Mouse (Mus musculus): ENCODE data around the gene Gm2115. TPM values are rescaled to one million over a fixed set of nuclear protein-coding genes. Genes with fewer than 3 reads are reported as not detected.

Gm2115 gene
- 10 to 100 TPM; 81.9 to 98.1 TPM for total RNA-seq (2021)

DNA sequence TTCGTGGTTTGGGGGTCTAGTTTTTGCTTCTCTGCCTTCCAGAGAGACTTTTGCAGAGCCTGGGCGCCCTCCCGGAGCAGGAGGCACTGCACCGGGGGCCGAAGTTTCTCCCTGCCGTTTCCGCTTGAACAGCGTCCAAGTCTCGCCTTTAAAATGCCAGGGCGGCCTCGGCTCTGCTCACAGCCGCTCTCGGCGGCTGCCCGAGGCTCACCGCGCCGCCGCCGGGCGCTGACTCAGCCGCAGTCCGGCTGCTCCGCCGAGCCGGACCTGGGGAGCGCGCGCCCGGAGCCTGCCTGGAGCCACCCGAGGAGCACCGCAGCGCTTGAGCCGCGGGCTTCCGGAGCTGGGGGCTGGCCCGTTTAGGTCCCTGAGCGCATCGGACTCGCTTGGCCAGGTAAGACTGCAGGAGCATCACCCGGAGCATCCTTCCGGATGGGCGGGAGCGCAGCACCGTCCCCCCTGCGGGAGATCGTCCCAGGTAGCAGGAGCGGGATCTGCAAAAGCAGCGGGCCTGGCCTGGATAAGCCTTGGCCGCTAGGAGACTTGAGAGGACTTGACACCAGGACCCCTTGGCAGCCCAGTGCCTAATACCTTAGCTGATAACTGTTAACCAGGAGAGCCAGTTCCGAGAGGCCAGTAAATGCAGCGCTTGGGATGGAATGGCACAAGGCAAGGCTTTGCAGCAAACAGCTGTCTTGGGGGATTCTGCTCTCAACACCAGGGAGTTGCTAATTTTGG, at the start of gene Gm2115:
Gene Gm2115, plus strand, starts transcription at position 159 of the 738 bp plus-strand sequence.
- peak; percentile 43 to 54 for DNase-seq (ENCODE audit: extremely low spot score in 1 of 2, low spot score in 1 of 2)

DNA sequence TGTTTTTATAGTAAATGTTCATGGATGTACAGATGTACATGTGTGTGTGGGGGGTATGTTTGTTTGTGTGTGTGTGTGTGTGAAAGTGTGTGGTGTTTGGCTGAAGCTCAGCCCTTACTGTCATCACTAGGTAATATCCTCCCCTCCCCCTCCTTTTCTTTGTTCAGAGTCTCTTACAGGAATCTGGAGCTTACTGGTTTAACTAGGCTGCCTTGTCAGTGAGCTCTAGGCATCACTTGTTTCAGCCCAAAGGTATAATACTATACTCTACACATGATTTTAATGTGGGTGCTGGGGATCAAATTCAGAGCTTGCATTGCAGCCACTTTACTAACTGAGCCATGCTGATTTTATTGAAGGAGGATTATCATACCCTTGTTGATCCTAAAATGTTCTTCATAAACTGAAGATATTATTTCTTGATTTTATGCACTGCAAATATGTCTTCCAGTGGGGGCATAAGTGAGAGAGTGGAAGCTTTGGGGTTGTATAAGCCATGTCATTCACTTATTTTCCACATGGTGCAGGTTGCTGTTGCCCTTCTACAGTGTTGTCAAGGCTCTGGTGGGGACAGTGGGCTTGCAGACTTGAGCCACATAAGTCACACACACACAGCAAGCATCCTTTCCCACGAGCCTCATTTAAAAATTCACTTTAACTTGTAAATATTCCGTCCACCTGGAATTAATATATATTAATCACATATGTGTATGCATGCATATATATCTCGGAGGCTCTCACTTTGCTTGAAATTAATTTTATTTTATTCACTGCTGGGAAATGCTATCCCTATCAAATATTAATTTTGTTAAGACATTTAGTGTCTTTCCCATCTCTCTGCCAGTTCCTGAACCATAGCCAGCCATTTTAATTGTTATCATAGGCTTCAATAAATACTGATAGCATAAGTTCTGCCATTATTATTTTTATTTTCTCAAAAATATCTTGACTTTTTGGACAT, 45.0 kb upstream of the Gm2115 start:
- no peak for DNase-seq (ENCODE audit: extremely low spot score in 1 of 2, low spot score in 1 of 2)

DNA sequence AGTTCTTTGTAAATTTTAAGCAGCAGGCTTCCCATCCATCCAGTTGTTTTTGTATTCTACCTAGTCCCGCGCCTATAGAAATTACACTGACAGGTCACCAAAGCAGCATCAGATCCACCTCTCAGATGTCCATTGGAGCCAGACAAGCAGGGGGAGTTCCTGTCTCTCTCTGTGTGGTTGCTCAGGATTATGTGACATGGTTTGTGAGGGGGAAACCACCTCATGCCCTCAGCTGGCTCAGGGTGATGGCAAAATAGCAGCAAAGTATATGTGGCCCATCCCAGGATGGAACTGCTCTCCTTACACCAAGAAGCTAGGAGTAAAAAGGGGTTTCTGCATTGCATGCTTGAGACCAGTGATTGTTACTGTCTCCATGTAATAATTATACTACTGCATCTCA, 42.3 kb upstream of the Gm2115 start:
- no peak for DNase-seq (ENCODE audit: extremely low spot score in 1 of 2, low spot score in 1 of 2)

GRCm38 (mm10) chr7:84503163-84503562, 25.6 kb upstream of the Gm2115 start:
- no peak for DNase-seq (ENCODE audit: extremely low spot score in 1 of 2, low spot score in 1 of 2)

DNA sequence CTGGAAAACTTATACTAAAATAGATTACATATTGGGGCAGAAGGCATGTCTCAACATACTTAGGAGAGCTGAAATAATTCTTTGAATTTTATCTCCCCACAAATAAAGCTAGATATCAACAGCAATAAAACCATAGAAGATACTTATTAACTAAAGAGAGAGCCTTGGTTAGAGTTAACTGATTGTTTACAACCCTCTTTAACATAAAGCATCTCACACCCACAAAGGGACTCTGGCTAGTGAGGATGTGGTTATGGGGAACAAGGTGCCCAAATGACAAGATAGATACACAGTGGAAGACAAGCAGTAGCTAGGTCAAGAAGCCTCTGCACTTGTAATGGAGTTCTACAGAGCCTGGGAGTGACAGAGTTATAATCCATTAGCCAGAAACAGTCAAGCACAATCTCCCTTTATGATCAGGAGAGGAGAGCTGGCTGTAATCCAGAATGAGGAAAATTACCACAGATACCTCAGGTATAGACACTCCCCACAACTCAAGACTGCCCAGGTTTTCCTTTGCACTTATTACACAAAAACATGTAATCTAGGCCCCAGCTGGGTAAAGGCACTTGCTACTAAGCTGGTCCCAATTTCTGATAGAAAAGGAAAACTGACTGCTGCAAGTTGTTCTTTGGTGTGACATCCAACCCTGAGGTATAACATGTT, 10.1 kb upstream of the Gm2115 start:
- DNase-seq (ENCODE audit: extremely low spot score in 1 of 2, low spot score in 1 of 2), result no peak

GRCm38 (mm10) chr7:84521329-84521728, 7.4 kb upstream of the Gm2115 start:
- DNase-seq (ENCODE audit: extremely low spot score in 1 of 2, low spot score in 1 of 2), result no peak

DNA sequence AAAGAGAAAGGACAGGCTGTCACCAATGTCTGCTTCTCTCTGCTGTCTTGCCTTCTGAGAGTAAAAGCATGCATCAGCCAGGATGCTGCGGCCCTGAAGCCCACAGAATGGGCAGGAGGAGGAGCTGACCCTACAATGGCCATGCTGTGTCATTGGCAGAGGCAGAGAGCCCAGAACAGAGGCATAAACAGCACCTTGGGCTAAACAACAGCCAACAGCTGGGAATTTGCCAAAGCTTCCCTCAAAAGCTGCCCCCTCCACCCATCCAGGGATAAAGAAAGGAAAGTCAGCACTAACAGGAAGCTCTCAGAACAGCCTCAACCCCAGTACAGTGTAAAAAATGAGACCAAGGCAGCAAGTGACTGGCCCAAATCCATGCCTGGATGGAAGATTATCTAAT, 6.3 kb upstream of the Gm2115 start:
- DNase-seq (ENCODE audit: extremely low spot score in 1 of 2, low spot score in 1 of 2), result peak in 1 of 2 experiments; percentile 19

DNA sequence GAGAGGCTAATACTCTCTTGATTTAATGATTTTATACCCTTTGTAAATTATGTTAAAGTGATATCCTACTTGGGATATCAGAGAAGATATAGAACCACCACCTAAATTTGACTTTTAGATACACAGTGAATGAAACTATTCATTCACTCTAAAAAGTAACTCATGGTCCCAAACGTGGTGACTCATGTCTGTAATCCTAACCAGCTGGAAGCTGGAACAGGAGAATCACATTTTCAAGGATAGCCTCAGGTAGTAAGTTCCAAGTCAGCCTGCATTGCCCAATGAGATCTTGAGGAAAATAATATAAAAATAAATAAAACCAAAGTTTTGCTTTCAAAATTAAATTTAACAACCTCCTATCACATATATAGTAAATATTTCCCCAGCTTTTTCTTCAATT, 2.6 kb upstream of the Gm2115 start:
- DNase-seq (ENCODE audit: extremely low spot score in 1 of 2, low spot score in 1 of 2), result no peak

GRCm38 (mm10) chr7:84532795-84533194, 4.0 kb downstream of the Gm2115 start:
- DNase-seq (ENCODE audit: extremely low spot score in 1 of 2, low spot score in 1 of 2), result no peak

DNA sequence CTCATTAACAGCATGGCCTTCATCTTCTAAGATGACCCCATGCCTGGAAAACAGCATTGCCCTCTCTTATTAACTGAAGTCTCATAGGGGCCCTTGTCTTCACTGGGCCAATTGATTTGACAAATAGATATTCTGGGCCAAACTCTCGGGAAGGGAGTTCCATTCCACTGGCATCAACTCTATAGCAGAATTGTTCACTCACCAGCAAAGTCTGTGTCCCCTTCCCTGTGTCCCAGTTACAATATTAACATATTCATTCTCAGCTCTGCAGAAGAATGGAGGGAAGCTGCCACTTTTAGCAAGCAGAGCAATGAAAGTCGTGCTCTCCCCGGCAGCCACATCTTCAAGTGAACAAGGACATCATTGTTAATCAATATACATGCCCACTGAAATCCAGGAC, 5.9 kb downstream of the Gm2115 start:
- no peak for DNase-seq (ENCODE audit: extremely low spot score in 1 of 2, low spot score in 1 of 2)

DNA sequence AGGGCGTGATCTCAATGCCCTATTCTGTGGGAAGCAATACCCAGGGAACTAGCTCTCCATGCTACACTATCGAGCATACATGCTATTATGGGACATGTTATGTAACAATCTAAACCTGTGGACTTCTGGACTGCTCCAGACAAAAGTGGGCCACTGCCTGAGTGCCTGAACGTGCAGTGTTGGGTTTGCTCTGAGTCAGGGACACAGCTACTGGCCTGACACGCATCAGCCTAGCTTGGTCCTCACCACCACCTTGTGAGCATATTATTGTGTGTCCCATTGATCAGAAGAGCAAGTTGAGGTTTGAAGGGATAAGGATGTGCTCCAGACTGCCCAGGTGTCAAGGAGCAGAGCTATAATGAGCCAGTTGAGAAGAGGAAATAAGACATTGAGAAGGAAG, 16.2 kb downstream of the Gm2115 start:
- no peak for DNase-seq (ENCODE audit: extremely low spot score in 1 of 2, low spot score in 1 of 2)

DNA sequence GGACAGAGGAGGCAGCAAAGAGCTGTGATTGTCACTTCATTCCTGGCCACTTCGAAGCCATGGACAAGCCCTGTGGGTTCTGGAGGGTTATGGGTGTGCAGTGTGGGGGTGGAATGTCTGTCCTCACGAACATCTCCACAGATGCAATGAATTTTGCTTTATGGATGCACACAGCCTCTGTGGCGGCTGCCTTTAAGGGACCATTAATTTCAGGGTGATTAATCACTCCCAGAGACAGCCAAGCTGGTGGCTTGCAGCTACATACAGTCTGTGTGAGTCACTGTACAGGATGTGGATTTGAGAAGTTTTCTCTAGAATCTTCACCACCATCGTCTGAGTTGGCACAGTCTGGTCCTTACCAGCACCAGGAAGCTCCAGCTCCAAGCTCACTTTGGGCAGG, 17.9 kb downstream of the Gm2115 start:
- no peak for DNase-seq (ENCODE audit: extremely low spot score in 1 of 2, low spot score in 1 of 2)

DNA sequence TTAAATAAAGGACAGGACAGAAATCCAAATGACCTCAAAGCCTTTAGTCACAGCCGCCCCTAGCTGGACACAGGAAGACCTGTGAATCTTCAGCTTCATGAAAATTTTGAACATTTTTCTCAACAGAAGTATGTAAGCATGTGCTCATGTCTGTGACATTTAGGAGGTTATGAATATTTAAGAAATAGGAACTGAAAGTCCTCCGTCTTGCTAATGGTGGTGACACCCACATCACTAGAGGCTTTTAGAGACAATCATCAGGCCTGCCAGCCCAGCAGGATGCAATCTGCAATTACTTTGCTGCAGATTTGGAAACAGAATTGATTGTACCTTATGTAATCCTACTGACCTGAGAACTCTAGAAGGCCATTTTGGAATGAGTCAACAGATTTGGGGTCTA, 22.7 kb downstream of the Gm2115 start:
- DNase-seq (ENCODE audit: extremely low spot score in 1 of 2, low spot score in 1 of 2), result no peak

DNA sequence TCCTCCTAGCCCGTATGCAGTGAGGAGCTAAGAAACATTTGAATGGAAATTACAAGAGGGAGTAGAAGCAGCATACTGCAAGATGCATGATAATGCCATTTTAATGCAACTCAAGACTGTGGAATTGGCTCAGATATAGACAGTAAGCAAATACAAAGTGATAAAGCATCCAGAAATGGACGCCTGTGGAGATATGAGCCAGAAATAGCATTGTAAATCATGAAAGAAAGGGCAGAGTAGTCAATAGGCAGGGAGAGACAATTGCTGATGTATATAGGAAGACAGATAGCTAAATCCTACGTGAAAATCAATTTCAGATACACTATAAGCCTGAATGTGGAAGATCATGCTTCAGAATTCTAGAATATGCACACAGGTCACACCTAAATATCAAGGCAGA, 26.5 kb downstream of the Gm2115 start:
- DNase-seq (ENCODE audit: extremely low spot score in 1 of 2, low spot score in 1 of 2), result no peak

DNA sequence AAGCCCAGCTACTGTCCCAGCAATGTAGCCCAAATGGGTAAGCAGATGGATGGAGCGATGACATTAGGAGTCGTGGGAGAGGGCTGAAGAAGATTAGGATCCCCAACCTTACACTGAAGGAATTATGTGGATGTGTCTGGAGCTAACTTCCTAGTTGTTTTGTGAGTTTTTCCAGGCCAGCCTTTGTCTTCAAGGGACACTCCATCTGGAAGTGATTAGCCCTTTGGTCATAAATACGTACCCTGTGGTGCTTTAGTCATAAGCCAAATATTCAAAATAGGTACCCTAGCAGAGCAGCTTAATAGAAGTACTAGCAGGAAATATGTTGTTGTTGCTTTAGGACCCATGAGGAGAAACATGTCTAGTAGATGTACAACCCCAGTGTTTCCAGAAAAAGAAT, 28.6 kb downstream of the Gm2115 start:
- DNase-seq (ENCODE audit: extremely low spot score in 1 of 2, low spot score in 1 of 2), result no peak

DNA sequence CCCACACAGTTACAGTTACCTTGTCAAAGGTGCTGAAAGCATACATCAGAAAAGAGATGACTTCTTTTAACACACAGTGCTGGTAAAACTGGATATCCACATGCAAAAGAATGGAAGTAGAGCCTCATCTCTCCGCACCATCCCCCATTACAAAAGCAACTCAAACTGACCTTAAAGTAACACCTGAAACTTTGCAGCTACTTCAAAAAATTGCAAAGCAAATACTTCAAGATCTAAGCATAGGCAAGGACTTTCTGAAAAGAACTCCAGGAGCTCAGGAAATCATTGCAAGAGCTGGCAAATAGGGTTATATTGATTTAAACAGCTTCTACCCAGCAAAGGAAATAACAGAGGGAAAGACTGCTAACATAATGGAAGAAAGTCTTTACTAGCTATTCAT, 31.7 kb downstream of the Gm2115 start:
- no peak for DNase-seq (ENCODE audit: extremely low spot score in 1 of 2, low spot score in 1 of 2)

DNA sequence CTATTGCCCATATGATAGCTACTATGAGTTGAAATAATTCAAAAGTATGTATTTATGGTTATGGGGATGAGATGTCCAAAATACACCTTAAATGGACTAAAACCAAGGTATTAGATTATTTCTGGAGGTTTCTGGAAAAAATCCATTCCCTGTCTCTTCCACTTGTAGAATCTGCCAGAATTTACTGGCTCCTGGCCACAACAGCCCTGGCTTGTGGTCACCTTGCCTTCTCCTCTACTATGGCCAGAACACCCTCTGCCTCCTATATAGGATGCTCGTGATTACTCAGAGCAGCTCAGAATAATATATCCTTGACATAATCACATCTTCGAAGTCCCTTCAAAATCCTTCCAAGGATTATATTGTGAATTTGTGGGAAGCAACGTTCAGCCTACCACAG, 35.5 kb downstream of the Gm2115 start:
- no peak for DNase-seq (ENCODE audit: extremely low spot score in 1 of 2, low spot score in 1 of 2)

DNA sequence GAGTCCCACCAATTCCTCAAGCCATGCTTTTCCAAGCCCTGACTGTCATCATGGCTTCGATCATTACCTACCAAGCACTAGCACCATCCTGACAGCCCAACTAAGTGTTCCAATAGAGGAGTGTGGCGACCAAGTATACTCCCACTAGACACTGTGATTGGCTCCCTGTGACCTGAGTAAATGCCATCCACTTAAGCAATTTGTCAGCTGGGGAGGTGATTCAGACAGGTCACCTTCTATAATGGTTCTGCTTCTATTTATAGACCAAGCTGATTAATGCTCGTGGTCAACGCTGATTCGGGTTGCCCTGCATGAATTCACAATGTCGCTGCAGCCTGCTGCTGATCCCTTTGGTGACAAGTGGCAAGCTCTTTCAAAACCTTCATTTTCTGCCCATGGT, 37.4 kb downstream of the Gm2115 start:
- DNase-seq (ENCODE audit: extremely low spot score in 1 of 2, low spot score in 1 of 2), result no peak

GRCm38 (mm10) chr7:84577034-84577433, 48.3 kb downstream of the Gm2115 start:
- no peak for DNase-seq (ENCODE audit: extremely low spot score in 1 of 2, low spot score in 1 of 2)

DNA sequence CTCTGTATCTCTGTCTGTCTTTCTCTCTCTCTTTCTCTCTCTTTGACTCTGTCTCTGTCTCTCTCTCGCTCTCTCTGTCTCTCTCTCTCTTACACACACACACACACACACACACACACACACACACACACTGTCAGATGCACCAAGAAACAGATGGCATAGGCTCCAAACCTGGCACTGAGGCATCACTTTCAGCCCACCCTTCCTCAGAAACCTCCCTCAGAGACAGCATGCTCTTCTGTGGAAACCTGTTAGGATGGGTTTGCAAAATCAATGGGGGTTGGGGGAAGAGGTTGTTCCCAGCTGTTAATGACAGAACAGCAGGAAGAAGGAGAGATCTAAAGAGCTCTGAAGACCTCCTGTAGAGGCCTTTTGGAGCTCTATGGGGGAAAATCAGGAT, 50.1 kb downstream of the Gm2115 start:
- DNase-seq (ENCODE audit: extremely low spot score in 1 of 2, low spot score in 1 of 2), result no peak

- DNase-seq (ENCODE audit: extremely low spot score in 1 of 2, low spot score in 1 of 2), result no peak
These were observed 51.0 kb downstream of the Gm2115 start for GRCm38 (mm10) chr7:84579769-84580168.
